Mouse (Mus musculus) midbrain, postnatal 0 days (tissue): ENCODE data around the gene Prkcsh. TPM values are rescaled to one million over a fixed set of nuclear protein-coding genes. Genes with fewer than 3 reads are reported as not detected.

ENCODE experiments used
- ATAC-seq: fragments of 200-750 bp; cut with Nextera tagmentation; 2 replicates; pipeline ENCODE4 v1.8.0; 2017; ENCODE audit warnings: moderate number of reproducible peaks, mild to moderate bottlenecking, moderate TSS enrichment, moderate library complexity; ENCODE audit not compliant: low FRiP score
- DNase-seq: peaks from one replicate; pipeline ENCODE4 v3.0.0-alpha.2; 2015; ENCODE audit warnings: low spot score
- H3K27ac ChIP-seq: fragments of 300-500 bp; sonication (generic); 2 replicates; pipeline ENCODE4 v1.5.1; 2014; ENCODE audit warnings: low read depth, mild to moderate bottlenecking, low read length, mixed read lengths
- H3K27me3 ChIP-seq: fragments of 300-500 bp; sonication (generic); 2 replicates; pipeline ENCODE4 v1.6.1; 2014; ENCODE audit warnings: low read length, control low read depth, mixed read lengths; ENCODE audit not compliant: insufficient read depth
- H3K36me3 ChIP-seq: fragments of 300-500 bp; sonication (generic); 2 replicates; pipeline ENCODE4 v1.6.1; 2014; ENCODE audit warnings: low read length, control low read depth, mixed read lengths; ENCODE audit not compliant: insufficient read depth
- H3K4me1 ChIP-seq: fragments of 300-500 bp; sonication (generic); 2 replicates; pipeline ENCODE4 v1.6.1; 2014; ENCODE audit warnings: mild to moderate bottlenecking, control low read depth, antibody characterized with exemption, low read length, mixed read lengths; ENCODE audit not compliant: insufficient read depth
- H3K4me2 ChIP-seq: fragments of 300-500 bp; sonication (generic); 2 replicates; pipeline ENCODE4 v1.6.1; 2014; ENCODE audit warnings: low read depth, mild to moderate bottlenecking, low read length, mixed read lengths; ENCODE audit not compliant: poor library complexity, severe bottlenecking
- H3K4me3 ChIP-seq: fragments of 300-500 bp; sonication (generic); 2 replicates; pipeline ENCODE4 v1.5.1; 2014; ENCODE audit warnings: low read depth, mild to moderate bottlenecking, low read length, moderate library complexity
- H3K9ac ChIP-seq: fragments of 300-500 bp; sonication (generic); replicated peaks from 2 replicates; pipeline ENCODE4 v1.6.1; 2014; ENCODE audit warnings: mild to moderate bottlenecking, low read length, moderate library complexity, mixed read lengths; ENCODE audit not compliant: poor library complexity, severe bottlenecking
- H3K9me3 ChIP-seq: fragments of 300-500 bp; sonication (generic); 2 replicates; pipeline ENCODE4 v1.6.1; 2016; ENCODE audit warnings: low read length, control low read depth
- CTCF ChIP-seq: IDR thresholded peaks from 2 replicates; pipeline ENCODE4 v1.5.1; 2016; ENCODE audit warnings: antibody characterized with exemption, mild to moderate bottlenecking
- WGBS: fragments of 180-500 bp; shearing (Covaris S2); extraction: QIAGEN DNeasy Blood & Tissue Kit; methylation state at CpG from one replicate; pipeline ENCODE4 v1.1.7; 2014; 5-methylcytosine and 5-hydroxymethylcytosine counted together
- polyA plus RNA-seq: library from polyadenylated mRNA; unstranded; fragments of >200 nt; fragmentation: Nextera tagmentation; extraction: Ambion mirVana; gene quantifications from 2 replicates; pipeline ENCODE4 v1.2.1, GENCODE M21; 2015
- total RNA-seq: library from RNA; depleted of rRNA; stranded (reverse); fragments of >200 nt; gene quantifications from 2 replicates; pipeline ENCODE4 v1.2.3, GENCODE M21; 2014

The Prkcsh gene
- total and polyA plus RNA-seq, 2 experiments from 2014 or later = 64.9 to 71.9 TPM

GRCm38 (mm10) chr9:21989230-21990110 is 13.1 kb upstream of the Prkcsh start, which contains the start of gene Rgl3:
Gene Rgl3, minus strand, starts transcription at chr9:21989446.
- no peak for DNase-seq

GRCm38 (mm10) chr9:21992227-21992626 is 10.4 kb upstream of the Prkcsh start:
- TF ChIP-seq CTCF = no peak
- Histone ChIP-seq H3K27me3 (peaks cover 43% of the 10 kb centered on the region), H3K36me3 (0 out of 2 replicates have a peak, but pooled peaks cover 3% of the 10 kb centered on the region), H3K9ac (no peak overlapping the region), H3K9me3 (no peaks in the 10 kb centered on the region), H3K4me2 (no peak overlapping the region), H3K4me3 (no peak overlapping the region), H3K4me1 (0 out of 2 replicates have a peak, but pooled peaks cover 8% of the 10 kb centered on the region), H3K27ac (no peak overlapping the region)
- ATAC-seq = no peak
- DNase-seq = no peak
- 79% methylated on average over 4 of the region's 4 CpGs for WGBS

More at GRCm38 (mm10) chr9:21989230-21990110, 13.1 kb upstream of the Prkcsh start, which contains the start of gene Rgl3:
- H3K4me1 ChIP-seq = 0 out of 2 replicates have a peak, but pooled peaks cover 8% of the 10 kb centered on the region
- no peak for ATAC-seq
- no peak within 1 kb of the TSS for H3K27ac ChIP-seq
- H3K9me3 ChIP-seq = no peaks in the 10 kb centered on the region
- peak within 1 kb of the TSS; percentile 35 for H3K4me3 ChIP-seq
- peak within 1 kb of the TSS; percentile 70 for H3K4me2 ChIP-seq
- WGBS = 3% methylated on average over 42 of the region's 42 CpGs
- 0 out of 2 replicates have a peak, but pooled peaks cover 3% of the 10 kb centered on the region for H3K36me3 ChIP-seq
- H3K27me3 ChIP-seq = peaks cover 43% of the 10 kb centered on the region
- H3K9ac ChIP-seq = peak within 1 kb of the TSS; percentile 36; the same call in 1 of the 2 replicates
- TF ChIP-seq CTCF = no peak

- H3K27ac ChIP-seq = no peak overlapping the region
- no peak overlapping the region for H3K4me3 ChIP-seq
- no peak for TF ChIP-seq CTCF
- no peaks in the 10 kb centered on the region for H3K4me1 ChIP-seq
- H3K4me2 ChIP-seq = no peak overlapping the region
- peaks cover 3% of the 10 kb centered on the region for H3K27me3 ChIP-seq
- WGBS = 80% methylated on average over 3 of the region's 3 CpGs
- no peaks in the 10 kb centered on the region for H3K36me3 ChIP-seq
- DNase-seq (no peak), ATAC-seq (no peak)
- no peak overlapping the region for H3K9ac ChIP-seq
- no peaks in the 10 kb centered on the region for H3K9me3 ChIP-seq
Measured at GRCm38 (mm10) chr9:21996178-21996867, 6.3 kb upstream of the Prkcsh start.

GRCm38 (mm10) chr9:22000296-22000695 is 2.3 kb upstream of the Prkcsh start:
- Histone ChIP-seq H3K4me2 (no peak overlapping the region), H3K27me3 (no peaks in the 10 kb centered on the region), H3K9me3 (no peaks in the 10 kb centered on the region), H3K4me1 (peaks cover 11% of the 10 kb centered on the region; the same call in 1 of the 2 replicates), H3K4me3 (no peak overlapping the region), H3K27ac (no peak overlapping the region), H3K9ac (no peak overlapping the region), H3K36me3 (no peaks in the 10 kb centered on the region; the same call in none of the 2 replicates)
- no peak for TF ChIP-seq CTCF
- ATAC-seq = no peak
- WGBS = 94% methylated on average over 6 of the region's 6 CpGs
- no peak for DNase-seq

GRCm38 (mm10) chr9:22001633-22002032 is 973 bp upstream of the Prkcsh start:
- no peak for ATAC-seq
- Histone ChIP-seq H3K4me3 (peak overlapping the region; percentile 33; the same call in 1 of the 2 replicates), H3K4me1 (peaks cover 11% of the 10 kb centered on the region; the same call in 1 of the 2 replicates), H3K36me3 (peaks cover 12% of the 10 kb centered on the region), H3K27me3 (no peaks in the 10 kb centered on the region), H3K9ac (no peak overlapping the region), H3K27ac (no peak overlapping the region), H3K9me3 (no peaks in the 10 kb centered on the region), H3K4me2 (peak overlapping the region; percentile 72; the same call in 1 of the 2 replicates)
- DNase-seq = no peak
- WGBS = 83% methylated on average over 4 of the region's 4 CpGs
- TF ChIP-seq CTCF = peak; percentile 38; the same call in 1 of the 2 replicates
